Mouse (Mus musculus): Measurements from ENCODE around the gene Plekhm3. TPM values are rescaled to one million over a fixed set of nuclear protein-coding genes. Genes with fewer than 3 reads are reported as not detected.
A peak's percentile ranks its signal among the peaks of the same experiment; 100 is the strongest.

Plekhm3 gene
- polyA plus RNA-seq, 1 experiment = 7.4 TPM

- TF ChIP-seq CTCF (IDR thresholded peaks at IDR 0.05; ENCODE audit: borderline replicate concordance, extremely low read depth, insufficient read depth, insufficient read length) (no peak), POLR2A (IDR thresholded peaks at IDR 0.05; ENCODE audit: borderline replicate concordance, extremely low read depth, insufficient read depth, insufficient read length, poor library complexity, severe bottlenecking) (no peak)
- no peak for DNase-seq (ENCODE audit: low read depth)
These were observed 56.9 kb downstream of the Plekhm3 start for GRCm38 (mm10) chr1:64899763-64900162.

- peak; percentile 67 for DNase-seq (ENCODE audit: low read depth)
- TF ChIP-seq POLR2A (IDR thresholded peaks at IDR 0.05; ENCODE audit: borderline replicate concordance, extremely low read depth, insufficient read depth, insufficient read length, poor library complexity, severe bottlenecking) = no peak
- no peak for TF ChIP-seq CTCF (IDR thresholded peaks at IDR 0.05; ENCODE audit: borderline replicate concordance, extremely low read depth, insufficient read depth, insufficient read length)
These were observed 59.1 kb downstream of the Plekhm3 start for GRCm38 (mm10) chr1:64897485-64897884.

- DNase-seq (ENCODE audit: low read depth) = no peak
- TF ChIP-seq POLR2A (IDR thresholded peaks at IDR 0.05; ENCODE audit: borderline replicate concordance, extremely low read depth, insufficient read depth, insufficient read length, poor library complexity, severe bottlenecking) = no peak
- no peak for TF ChIP-seq CTCF (IDR thresholded peaks at IDR 0.05; ENCODE audit: borderline replicate concordance, extremely low read depth, insufficient read depth, insufficient read length)
These were observed 62.8 kb downstream of the Plekhm3 start for GRCm38 (mm10) chr1:64893806-64894205.

- no peak for DNase-seq (ENCODE audit: low read depth)
- TF ChIP-seq CTCF (IDR thresholded peaks at IDR 0.05; ENCODE audit: borderline replicate concordance, extremely low read depth, insufficient read depth, insufficient read length) (no peak), POLR2A (IDR thresholded peaks at IDR 0.05; ENCODE audit: borderline replicate concordance, extremely low read depth, insufficient read depth, insufficient read length, poor library complexity, severe bottlenecking) (no peak)
These were observed 65.3 kb downstream of the Plekhm3 start for GRCm38 (mm10) chr1:64891332-64891731.

- no peak for DNase-seq (ENCODE audit: low read depth)
- no peak for TF ChIP-seq CTCF (IDR thresholded peaks at IDR 0.05; ENCODE audit: borderline replicate concordance, extremely low read depth, insufficient read depth, insufficient read length)
- TF ChIP-seq POLR2A (IDR thresholded peaks at IDR 0.05; ENCODE audit: borderline replicate concordance, extremely low read depth, insufficient read depth, insufficient read length, poor library complexity, severe bottlenecking) = no peak
These were observed 69.0 kb downstream of the Plekhm3 start for GRCm38 (mm10) chr1:64887502-64888203.

GRCm38 (mm10) chr1:64886718-64887117 is 69.9 kb downstream of the Plekhm3 start:
- no peak for TF ChIP-seq CTCF (IDR thresholded peaks at IDR 0.05; ENCODE audit: borderline replicate concordance, extremely low read depth, insufficient read depth, insufficient read length)
- DNase-seq (ENCODE audit: low read depth) = no peak

- no peak for DNase-seq (ENCODE audit: low read depth)
- TF ChIP-seq CTCF (IDR thresholded peaks at IDR 0.05; ENCODE audit: borderline replicate concordance, extremely low read depth, insufficient read depth, insufficient read length) (no peak), POLR2A (IDR thresholded peaks at IDR 0.05; ENCODE audit: borderline replicate concordance, extremely low read depth, insufficient read depth, insufficient read length, poor library complexity, severe bottlenecking) (no peak)
These were observed 71.3 kb downstream of the Plekhm3 start for GRCm38 (mm10) chr1:64885328-64885727.

GRCm38 (mm10) chr1:64884007-64884406 is 72.6 kb downstream of the Plekhm3 start:
- no peak for DNase-seq (ENCODE audit: low read depth)
- TF ChIP-seq CTCF (IDR thresholded peaks at IDR 0.05; ENCODE audit: borderline replicate concordance, extremely low read depth, insufficient read depth, insufficient read length) (no peak), POLR2A (IDR thresholded peaks at IDR 0.05; ENCODE audit: borderline replicate concordance, extremely low read depth, insufficient read depth, insufficient read length, poor library complexity, severe bottlenecking) (no peak)

- no peak for DNase-seq (ENCODE audit: low read depth)
- TF ChIP-seq POLR2A (IDR thresholded peaks at IDR 0.05; ENCODE audit: borderline replicate concordance, extremely low read depth, insufficient read depth, insufficient read length, poor library complexity, severe bottlenecking) (no peak), CTCF (IDR thresholded peaks at IDR 0.05; ENCODE audit: borderline replicate concordance, extremely low read depth, insufficient read depth, insufficient read length) (no peak)
These were observed 76.0 kb downstream of the Plekhm3 start for GRCm38 (mm10) chr1:64880613-64881012.

- DNase-seq (ENCODE audit: low read depth) = peak; percentile 42
- no peak for TF ChIP-seq POLR2A (IDR thresholded peaks at IDR 0.05; ENCODE audit: borderline replicate concordance, extremely low read depth, insufficient read depth, insufficient read length, poor library complexity, severe bottlenecking)
- TF ChIP-seq CTCF (IDR thresholded peaks at IDR 0.05; ENCODE audit: borderline replicate concordance, extremely low read depth, insufficient read depth, insufficient read length) = no peak
These were observed 77.8 kb downstream of the Plekhm3 start for GRCm38 (mm10) chr1:64878795-64879240.

- no peak for TF ChIP-seq POLR2A (IDR thresholded peaks at IDR 0.05; ENCODE audit: borderline replicate concordance, extremely low read depth, insufficient read depth, insufficient read length, poor library complexity, severe bottlenecking)
- TF ChIP-seq CTCF (IDR thresholded peaks at IDR 0.05; ENCODE audit: borderline replicate concordance, extremely low read depth, insufficient read depth, insufficient read length) = no peak
- DNase-seq (ENCODE audit: low read depth) = peak; percentile 14
These were observed 80.3 kb downstream of the Plekhm3 start for GRCm38 (mm10) chr1:64876276-64876675.

- DNase-seq (ENCODE audit: low read depth) = no peak
- TF ChIP-seq CTCF (IDR thresholded peaks at IDR 0.05; ENCODE audit: borderline replicate concordance, extremely low read depth, insufficient read depth, insufficient read length) = no peak
- TF ChIP-seq POLR2A (IDR thresholded peaks at IDR 0.05; ENCODE audit: borderline replicate concordance, extremely low read depth, insufficient read depth, insufficient read length, poor library complexity, severe bottlenecking) = no peak
These were observed 80.9 kb downstream of the Plekhm3 start for GRCm38 (mm10) chr1:64875712-64876111.
